Mouse (Mus musculus): ENCODE measurements at regions not wholly inside any gene's neighbourhood (a gene's known extent, or its start where the extent isn't known, plus 50 kb on each side); places are given as distances from the start of the nearest gene placed in this dataset.
A peak's percentile ranks its signal among the peaks of the same experiment; 100 is the strongest.

GRCm38 (mm10) chr6:89012998-89013689, 111.1 kb downstream of the Tpra1 start:
- H3K9me3 ChIP-seq, result no peaks in the 10 kb centered on the region

GRCm38 (mm10) chr6:89013690-89014061, 111.6 kb downstream of the Tpra1 start:
- Histone ChIP-seq H3K27me3 (replicated peaks) (no peaks in the 10 kb centered on the region), H3K4me2 (no peak overlapping the region), H3K9me3 (no peaks in the 10 kb centered on the region), H3K4me1 (peaks cover 42% of the 10 kb centered on the region), H3K4me3 (no peak overlapping the region), H3K9ac (no peak overlapping the region), H3K27ac (peak overlapping the region; percentile 84), H3K36me3 (replicated peaks) (no peaks in the 10 kb centered on the region)
- WGBS, result 25% methylated on average over 8 of the region's 8 CpGs
- no peak; the same call in none of the 2 replicates for ATAC-seq (replicated peaks)

More at GRCm38 (mm10) chr6:89012998-89013689, 111.1 kb downstream of the Tpra1 start:
- H3K36me3 ChIP-seq (replicated peaks), result no peaks in the 10 kb centered on the region
- H3K27ac ChIP-seq, result peak overlapping the region; percentile 84
- H3K4me2 ChIP-seq, result no peak overlapping the region; the same call in 1 of the 2 replicates
- H3K27me3 ChIP-seq (replicated peaks), result no peaks in the 10 kb centered on the region
- 6% methylated on average over 12 of the region's 12 CpGs for WGBS
- peaks cover 47% of the 10 kb centered on the region for H3K4me1 ChIP-seq
- ATAC-seq (replicated peaks), result peak; percentile 78
- H3K9ac ChIP-seq, result no peak overlapping the region
- no peak overlapping the region for H3K4me3 ChIP-seq

GRCm38 (mm10) chr6:89024101-89024650, 122.1 kb downstream of the Tpra1 start:
- H3K4me3 ChIP-seq, result no peak overlapping the region
- no peaks in the 10 kb centered on the region for H3K9me3 ChIP-seq
- H3K4me1 ChIP-seq, result peaks cover 7% of the 10 kb centered on the region; the same call in 1 of the 2 replicates
- no peak overlapping the region for H3K4me2 ChIP-seq
- H3K9ac ChIP-seq, result no peak overlapping the region
- H3K36me3 ChIP-seq (replicated peaks), result no peaks in the 10 kb centered on the region
- WGBS, result 15% methylated on average over 11 of the region's 11 CpGs
- H3K27me3 ChIP-seq (replicated peaks), result no peaks in the 10 kb centered on the region; the same call in 1 of the 2 replicates
- no peak overlapping the region for H3K27ac ChIP-seq
- ATAC-seq (replicated peaks), result peak; percentile 68

GRCm38 (mm10) chr6:89033433-89034298, 131.6 kb downstream of the Tpra1 start:
- H3K4me1 ChIP-seq, result peaks cover 32% of the 10 kb centered on the region
- H3K36me3 ChIP-seq (replicated peaks), result no peaks in the 10 kb centered on the region
- 53% methylated on average over 5 of the region's 5 CpGs for WGBS
- no peak overlapping the region for H3K4me2 ChIP-seq
- peak overlapping the region; percentile 94 for H3K27ac ChIP-seq
- no peak overlapping the region for H3K4me3 ChIP-seq
- ATAC-seq (replicated peaks), result no peak
- no peaks in the 10 kb centered on the region for H3K9me3 ChIP-seq
- 0 out of 2 replicates have a peak, but pooled peaks cover 3% of the 10 kb centered on the region for H3K27me3 ChIP-seq (replicated peaks)
- no peak overlapping the region for H3K9ac ChIP-seq

GRCm38 (mm10) chr6:89034455-89034854, 132.4 kb downstream of the Tpra1 start:
- 49% methylated on average over 3 of the region's 3 CpGs for WGBS
- 0 out of 2 replicates have a peak, but pooled peaks cover 3% of the 10 kb centered on the region for H3K27me3 ChIP-seq (replicated peaks)
- peaks cover 32% of the 10 kb centered on the region for H3K4me1 ChIP-seq
- ATAC-seq (replicated peaks), result no peak
- H3K9me3 ChIP-seq, result no peaks in the 10 kb centered on the region
- peak overlapping the region; percentile 94 for H3K27ac ChIP-seq
- no peak overlapping the region for H3K4me2 ChIP-seq
- H3K4me3 ChIP-seq, result no peak overlapping the region
- H3K36me3 ChIP-seq (replicated peaks), result no peaks in the 10 kb centered on the region
- no peak overlapping the region for H3K9ac ChIP-seq

- no peaks in the 10 kb centered on the region for H3K36me3 ChIP-seq (replicated peaks)
- no peaks in the 10 kb centered on the region for H3K9me3 ChIP-seq
- 0 out of 2 replicates have a peak, but pooled peaks cover 3% of the 10 kb centered on the region for H3K27me3 ChIP-seq (replicated peaks)
- H3K27ac ChIP-seq, result peak overlapping the region; percentile 94
- peak overlapping the region; percentile 45 for H3K4me2 ChIP-seq
- ATAC-seq (replicated peaks), result peak; percentile 89
- no peak overlapping the region for H3K4me3 ChIP-seq
- H3K4me1 ChIP-seq, result peaks cover 32% of the 10 kb centered on the region
- WGBS, result 19% methylated on average over 13 of the region's 13 CpGs
- 0 out of 2 replicates have a peak overlapping the region, but pooled peaks have one; percentile 27 for H3K9ac ChIP-seq
Measured at GRCm38 (mm10) chr6:89035061-89035835, 133.2 kb downstream of the Tpra1 start.

- 24% methylated on average over 4 of the region's 4 CpGs for WGBS
- H3K36me3 ChIP-seq (replicated peaks), result no peaks in the 10 kb centered on the region
Measured at GRCm38 (mm10) chr6:89035836-89036156, 133.7 kb downstream of the Tpra1 start.

GRCm38 (mm10) chr6:89037392-89037791, 135.3 kb downstream of the Tpra1 start:
- 68% methylated on average over 2 of the region's 2 CpGs for WGBS

More at GRCm38 (mm10) chr6:89035836-89036156, 133.7 kb downstream of the Tpra1 start:
- Histone ChIP-seq H3K9ac (0 out of 2 replicates have a peak overlapping the region, but pooled peaks have one; percentile 27), H3K4me3 (no peak overlapping the region), H3K4me1 (peaks cover 32% of the 10 kb centered on the region), H3K27me3 (replicated peaks) (0 out of 2 replicates have a peak, but pooled peaks cover 3% of the 10 kb centered on the region), H3K27ac (peak overlapping the region; percentile 94), H3K4me2 (peak overlapping the region; percentile 45), H3K9me3 (no peaks in the 10 kb centered on the region)
- peak; percentile 50 for ATAC-seq (replicated peaks)

GRCm38 (mm10) chr6:89037901-89038300, 135.8 kb downstream of the Tpra1 start:
- no peaks in the 10 kb centered on the region for H3K9me3 ChIP-seq
- ATAC-seq (replicated peaks), result no peak
- peaks cover 32% of the 10 kb centered on the region for H3K4me1 ChIP-seq
- WGBS, result 67% methylated on average over 7 of the region's 7 CpGs
- H3K27ac ChIP-seq, result peak overlapping the region; percentile 45; the same call in 1 of the 2 replicates
- no peak overlapping the region for H3K4me2 ChIP-seq
- no peaks in the 10 kb centered on the region for H3K36me3 ChIP-seq (replicated peaks)
- H3K4me3 ChIP-seq, result no peak overlapping the region
- H3K9ac ChIP-seq, result no peak overlapping the region
- no peaks in the 10 kb centered on the region for H3K27me3 ChIP-seq (replicated peaks)

More at GRCm38 (mm10) chr6:89037392-89037791, 135.3 kb downstream of the Tpra1 start:
- H3K9ac ChIP-seq, result no peak overlapping the region
- H3K4me2 ChIP-seq, result no peak overlapping the region
- peak overlapping the region; percentile 94; the same call in 1 of the 2 replicates for H3K27ac ChIP-seq
- H3K4me1 ChIP-seq, result peaks cover 32% of the 10 kb centered on the region
- H3K9me3 ChIP-seq, result no peaks in the 10 kb centered on the region
- no peaks in the 10 kb centered on the region for H3K36me3 ChIP-seq (replicated peaks)
- no peak overlapping the region for H3K4me3 ChIP-seq
- H3K27me3 ChIP-seq (replicated peaks), result no peaks in the 10 kb centered on the region
- no peak for ATAC-seq (replicated peaks)

- no peak for ATAC-seq (replicated peaks)
- Histone ChIP-seq H3K27me3 (replicated peaks) (no peaks in the 10 kb centered on the region), H3K9ac (no peak overlapping the region), H3K36me3 (replicated peaks) (no peaks in the 10 kb centered on the region), H3K4me3 (no peak overlapping the region), H3K4me2 (no peak overlapping the region), H3K4me1 (peaks cover 7% of the 10 kb centered on the region), H3K27ac (no peak overlapping the region), H3K9me3 (no peaks in the 10 kb centered on the region)
- 91% methylated on average over 4 of the region's 4 CpGs for WGBS
Measured at GRCm38 (mm10) chr6:89040919-89041318, 138.9 kb downstream of the Tpra1 start.

- Histone ChIP-seq H3K36me3 (replicated peaks) (no peaks in the 10 kb centered on the region), H3K27me3 (replicated peaks) (no peaks in the 10 kb centered on the region), H3K9me3 (no peaks in the 10 kb centered on the region), H3K9ac (no peak overlapping the region), H3K4me1 (peaks cover 3% of the 10 kb centered on the region; the same call in 1 of the 2 replicates), H3K4me3 (no peak overlapping the region), H3K4me2 (no peak overlapping the region), H3K27ac (no peak overlapping the region)
- ATAC-seq (replicated peaks), result no peak
- 71% methylated on average over 24 of the region's 24 CpGs for WGBS
Measured at GRCm38 (mm10) chr6:89042478-89043239, 140.6 kb downstream of the Tpra1 start.
